Comparison of ENCODE assay signal across 19 mouse cellular contexts in the genomic region with DNA sequence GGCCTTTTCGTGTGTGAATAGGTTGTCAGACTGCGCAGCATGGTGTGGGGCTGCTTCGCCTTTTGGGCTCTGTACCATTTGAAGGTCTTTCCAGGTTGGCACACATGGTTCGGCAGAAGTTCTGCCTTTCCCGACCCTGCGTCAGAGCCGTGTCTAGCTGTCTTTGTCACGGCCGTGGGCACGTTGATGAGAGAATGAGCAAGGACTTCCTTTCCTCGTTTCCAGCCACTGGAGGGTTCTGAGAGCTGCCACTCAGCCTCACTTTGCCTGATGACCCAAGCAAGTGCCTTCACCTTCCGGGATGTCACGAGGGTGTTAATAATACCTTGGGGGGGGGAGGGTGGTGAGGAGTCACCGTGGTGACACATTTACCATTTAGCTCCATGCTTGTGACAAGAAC. TPM values are rescaled to one million over a fixed set of nuclear protein-coding genes. Genes with fewer than 3 reads are reported as not detected.
DNase-seq lines count a peak whose midpoint lies in the region; ATAC-seq and TF ChIP-seq lines count a peak whose summit lies in the region.
"Had no signal": no experiment of that assay in that cellular context is flagged by ENCODE, and none has a peak within 500 bp of the region (broad histone marks: within the 10 kb centered on the region; RNA-seq: fewer than 3 reads in every experiment).

No protein-coding gene starts in this region.

- no peaks in the 10 kb centered on the region for H3K9me3 ChIP-seq in midbrain, embryonic 16.5 days (replicated peaks; ENCODE audit: control insufficient read depth, low read length, poor library complexity, severe bottlenecking)
- H3K9me3 ChIP-seq: intestine, embryonic 15.5 days; kidney, embryonic 15.5 days had no signal

- WGBS in midbrain, embryonic 16.5 days: 69% methylated on average over 14 of the region's 14 CpGs

- H3K27ac ChIP-seq in left cerebral cortex, adult 2 months: peak overlapping the region; percentile 81
- H3K27ac ChIP-seq in midbrain, embryonic 16.5 days (ENCODE audit: low read length): no peak overlapping the region; the same call in 1 of the 2 replicates
- H3K27ac ChIP-seq: forebrain, embryonic 10.5 days; intestine, embryonic 15.5 days; kidney, embryonic 15.5 days; liver, embryonic 15.5 days had no signal

- peak overlapping the region; percentile 35; the same call in 1 of the 2 replicates for H3K9ac ChIP-seq in midbrain, embryonic 16.5 days (ENCODE audit: low read depth, low read length)
- H3K9ac ChIP-seq: heart, embryonic 12.5 days; intestine, embryonic 15.5 days; kidney, embryonic 15.5 days; liver, embryonic 15.5 days had no signal

- peak overlapping the region; percentile 24 for H3K4me3 ChIP-seq in left cerebral cortex, adult 2 months
- H3K4me3 ChIP-seq in midbrain, embryonic 16.5 days (ENCODE audit: low read depth, low read length): no peak overlapping the region
- H3K4me3 ChIP-seq: forebrain, embryonic 10.5 days; heart, embryonic 12.5 days; intestine, embryonic 15.5 days; kidney, embryonic 15.5 days; liver, embryonic 15.5 days; megakaryocyte, embryonic 14.5 days; myocyte had no signal

- 0 out of 2 replicates have a peak, but pooled peaks have one; percentile 9 for ATAC-seq in frontal cortex, adult (ENCODE audit: low TSS enrichment)
- no peak for ATAC-seq in midbrain, embryonic 16.5 days
- ATAC-seq: intestine, embryonic 15.5 days had no signal

- no peaks in the 10 kb centered on the region for H3K27me3 ChIP-seq in midbrain, embryonic 16.5 days (ENCODE audit: control insufficient read depth, insufficient read depth, low read depth, low read length)
- H3K27me3 ChIP-seq: intestine, embryonic 15.5 days; liver, embryonic 15.5 days had no signal

- peaks cover 11% of the 10 kb centered on the region for H3K4me1 ChIP-seq in midbrain, embryonic 16.5 days (ENCODE audit: control insufficient read depth, insufficient read depth, low read length)
- H3K4me1 ChIP-seq: intestine, embryonic 15.5 days; liver, embryonic 15.5 days had no signal

- intact Hi-C loops in left cerebral cortex, adult 2 months (cut with DNase I): no loop called here
- intact Hi-C loops in left cerebral cortex, postnatal 4 days (cut with DNase I): loop anchor here (10.0 kb wide), 2 partner anchors 89 to 149 kb away; no protein-coding TSS in a partner anchor
- intact Hi-C loops in heart, postnatal 10 days (cut with DNase I): no loop called here

- no peak for TF ChIP-seq CTCF in left cerebral cortex, adult 2 months (IDR thresholded peaks at IDR 0.05)

- DNase-seq in frontal cortex, postnatal 10 days (ENCODE audit: low spot score in 2 of 2): no peak
- DNase-seq in left cerebral cortex, adult 2 months (ENCODE audit: extremely low spot score in 1 of 2, low spot score in 2 of 2): peak; percentile 31 to 33
- DNase-seq in left cerebral cortex, postnatal 4 days: no peak
- DNase-seq in layer of hippocampus, adult 18-20 months (ENCODE audit: low spot score in 2 of 2): peak; percentile 23 to 51
- DNase-seq in heart, postnatal 10 days: no peak
- DNase-seq: adrenal gland, postnatal 10 days; heart, postnatal 4 days; lung, postnatal 10 days; thymus, postnatal 4 days had no signal

- no peaks in the 10 kb centered on the region for H3K36me3 ChIP-seq in midbrain, embryonic 16.5 days (ENCODE audit: control insufficient read depth, insufficient read depth, low read length)
- H3K36me3 ChIP-seq: forebrain, embryonic 10.5 days; heart, embryonic 12.5 days; intestine, embryonic 15.5 days; kidney, embryonic 15.5 days; liver, embryonic 15.5 days had no signal

- no peak overlapping the region for H3K4me2 ChIP-seq in midbrain, embryonic 16.5 days (ENCODE audit: low read length)
- H3K4me2 ChIP-seq: heart, embryonic 12.5 days; intestine, embryonic 15.5 days; kidney, embryonic 15.5 days; liver, embryonic 15.5 days had no signal

RNA-seq across cellular contexts. Expression of gene Spocd1, which starts 4.6 kb away (rescaled TPM):
- total RNA-seq in left cerebral cortex, adult 2 months (2021): under 1 TPM; 0.40 to 0.57 TPM
- under 1 TPM in 1 of 2 experiments, not detected in 1; 0.24 TPM for total RNA-seq in left cerebral cortex, postnatal 4 days (2021)
- total RNA-seq in layer of hippocampus, adult 18-20 months (2021): under 1 TPM; 0.37 to 0.41 TPM
- not detected in 2 replicates for polyA plus RNA-seq in midbrain, embryonic 16.5 days (2015; fragmentation: Nextera tagmentation; extraction: Ambion mirVana)
- under 1 TPM in 1 of 2 experiments, not detected in 1; 0.07 TPM for total RNA-seq in heart, postnatal 10 days (2021)
- total RNA-seq: granulocyte monocyte progenitor cell, adult 5-6 weeks had no signal
- polyA plus RNA-seq: forebrain, embryonic 10.5 days; intestine, embryonic 15.5 days; kidney, embryonic 15.5 days; liver, embryonic 15.5 days; myocyte had no signal

RNA-seq across cellular contexts. Expression of gene Adgrb2, which starts 51.0 kb away (rescaled TPM):
- 100 to 1,000 TPM; 422 to 424 TPM for total RNA-seq in left cerebral cortex, adult 2 months (2021)
- total RNA-seq in left cerebral cortex, postnatal 4 days (2021): 100 to 1,000 TPM; 235 to 263 TPM
- 100 to 1,000 TPM; 515 to 540 TPM for total RNA-seq in layer of hippocampus, adult 18-20 months (2021)
- 15.8 and 17.0 TPM in 2 replicates for polyA plus RNA-seq in midbrain, embryonic 16.5 days (2015; fragmentation: Nextera tagmentation; extraction: Ambion mirVana)
- 1 to 10 TPM; 3.2 to 3.4 TPM for total RNA-seq in heart, postnatal 10 days (2021)
- total RNA-seq: granulocyte monocyte progenitor cell, adult 5-6 weeks had no signal

Comparison
In these comparisons a context has a peak if more than half of its experiments do, and no peak if none do; other contexts are left out.
1. DNase-seq: peak in left cerebral cortex, adult 2 months (2 of 2) and layer of hippocampus, adult 18-20 months (2 of 2); none in frontal cortex, postnatal 10 days (0 of 2), left cerebral cortex, postnatal 4 days (single experiment) and heart, postnatal 10 days (0 of 2).
2. RNA of gene Adgrb2, which starts 51.0 kb away (total RNA-seq): 515 to 540 TPM in layer of hippocampus, adult 18-20 months, 422 to 424 TPM in left cerebral cortex, adult 2 months and 235 to 263 TPM in left cerebral cortex, postnatal 4 days; 3.2 to 3.4 TPM in heart, postnatal 10 days; every median in the first group is over 10 times any median in the second.